Mouse (Mus musculus) cerebellum, adult 11-12 months (tissue): ENCODE measurements around the gene Rab37.
A peak's percentile ranks its signal among the peaks of the same experiment; 100 is the strongest.

Source experiments
- DNase-seq: peaks from one replicate; pipeline ENCODE4 v3.0.0; 2022

The Rab37 gene

DNA sequence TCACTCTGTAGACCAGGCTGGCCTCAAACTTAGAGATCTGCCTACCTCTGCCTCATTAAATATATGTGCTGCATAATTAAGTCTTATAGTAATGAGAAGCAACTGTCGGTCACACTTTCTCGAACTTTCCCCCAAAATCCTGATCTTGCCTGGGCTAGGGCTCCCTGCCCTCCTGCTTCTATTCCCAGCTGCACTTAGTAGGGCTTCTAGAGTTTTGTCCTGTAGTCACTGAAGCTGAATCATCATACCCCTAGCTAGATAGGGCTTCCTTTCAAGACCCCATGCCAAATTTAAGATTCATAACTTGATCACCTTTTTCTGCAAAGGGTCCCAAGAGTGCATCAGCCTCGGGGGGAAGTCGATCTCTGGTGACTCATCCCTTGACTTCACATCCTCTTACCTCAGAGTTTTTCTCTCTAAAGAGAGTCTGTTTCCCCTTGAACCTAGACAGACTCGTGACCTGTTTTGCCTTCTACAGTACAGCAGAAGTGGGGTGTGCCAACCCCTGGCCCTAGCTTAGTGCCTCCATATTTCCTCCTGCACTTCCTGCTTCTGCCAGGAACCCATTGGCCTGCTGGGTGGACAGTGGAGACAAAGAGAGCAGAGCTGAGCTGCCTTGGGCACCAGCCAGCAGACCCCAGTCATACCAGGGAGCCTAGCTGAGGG, 47.5 kb downstream of the Rab37 start:
- no peak for DNase-seq

DNA sequence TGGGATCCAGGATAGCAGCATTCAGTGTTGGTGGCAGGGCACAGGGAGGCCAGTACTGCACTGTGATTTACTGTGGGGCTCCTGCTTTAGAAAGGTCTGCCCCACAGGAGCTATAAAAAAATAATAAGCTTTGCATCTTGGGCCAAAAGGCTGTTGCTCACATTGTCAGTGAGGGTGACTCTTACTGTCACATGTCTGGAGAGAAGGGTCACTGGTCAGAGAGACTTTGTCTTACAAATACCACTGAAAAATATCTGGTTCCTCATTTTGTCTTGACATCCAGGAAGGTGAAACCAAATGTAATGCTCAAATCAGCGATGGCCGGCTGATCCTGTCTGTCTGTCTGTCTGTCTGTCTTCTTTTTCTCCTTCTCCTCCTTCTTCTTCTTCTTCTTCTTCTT, 50.7 kb downstream of the Rab37 start:
- no peak for DNase-seq

- DNase-seq: no peak
Measured at GRCm38 (mm10) chr11:115147813-115148212, 56.6 kb downstream of the Rab37 start.

GRCm38 (mm10) chr11:115150741-115151254, 59.6 kb downstream of the Rab37 start:
- DNase-seq: no peak

DNA sequence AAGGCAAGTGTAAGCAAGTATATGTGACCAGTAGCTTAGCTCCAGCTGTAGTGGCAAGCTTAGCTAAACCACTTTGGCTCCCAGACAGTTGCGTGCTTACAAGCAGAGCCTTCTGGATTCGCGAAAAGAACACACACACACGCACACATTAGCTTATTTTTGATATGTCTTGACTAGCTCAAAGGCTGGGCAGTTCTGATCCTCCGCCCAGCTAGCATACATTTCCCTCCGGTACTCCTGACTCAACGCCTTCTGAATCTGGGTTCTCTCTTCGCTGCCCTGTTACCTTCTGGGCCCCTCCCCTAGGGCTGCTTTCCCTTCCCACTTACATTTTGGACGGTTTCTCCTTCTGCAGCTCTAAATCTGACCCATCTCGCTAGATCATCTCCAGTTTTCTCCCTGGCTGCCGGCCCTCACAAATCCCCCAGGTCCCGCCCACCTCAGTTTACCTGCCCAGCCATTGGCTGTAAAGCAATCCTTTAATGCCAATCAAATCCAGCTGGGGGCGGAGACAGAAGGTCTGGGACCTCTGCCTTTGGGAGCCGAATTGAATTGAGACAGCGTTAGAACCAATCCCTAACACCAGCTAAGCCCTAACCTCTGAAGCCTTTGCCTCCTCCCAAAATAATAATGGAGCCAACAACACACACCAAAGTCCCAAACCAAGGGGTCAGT, 60.7 kb downstream of the Rab37 start:
- DNase-seq: peak; percentile 80

- DNase-seq: no peak
Measured at GRCm38 (mm10) chr11:115153088-115153487, 61.9 kb downstream of the Rab37 start.

- DNase-seq: peak; percentile 79
Measured at GRCm38 (mm10) chr11:115153699-115154292, 62.6 kb downstream of the Rab37 start.

- DNase-seq: peak; percentile 39
Measured at GRCm38 (mm10) chr11:115155053-115155634, 63.9 kb downstream of the Rab37 start.

DNA sequence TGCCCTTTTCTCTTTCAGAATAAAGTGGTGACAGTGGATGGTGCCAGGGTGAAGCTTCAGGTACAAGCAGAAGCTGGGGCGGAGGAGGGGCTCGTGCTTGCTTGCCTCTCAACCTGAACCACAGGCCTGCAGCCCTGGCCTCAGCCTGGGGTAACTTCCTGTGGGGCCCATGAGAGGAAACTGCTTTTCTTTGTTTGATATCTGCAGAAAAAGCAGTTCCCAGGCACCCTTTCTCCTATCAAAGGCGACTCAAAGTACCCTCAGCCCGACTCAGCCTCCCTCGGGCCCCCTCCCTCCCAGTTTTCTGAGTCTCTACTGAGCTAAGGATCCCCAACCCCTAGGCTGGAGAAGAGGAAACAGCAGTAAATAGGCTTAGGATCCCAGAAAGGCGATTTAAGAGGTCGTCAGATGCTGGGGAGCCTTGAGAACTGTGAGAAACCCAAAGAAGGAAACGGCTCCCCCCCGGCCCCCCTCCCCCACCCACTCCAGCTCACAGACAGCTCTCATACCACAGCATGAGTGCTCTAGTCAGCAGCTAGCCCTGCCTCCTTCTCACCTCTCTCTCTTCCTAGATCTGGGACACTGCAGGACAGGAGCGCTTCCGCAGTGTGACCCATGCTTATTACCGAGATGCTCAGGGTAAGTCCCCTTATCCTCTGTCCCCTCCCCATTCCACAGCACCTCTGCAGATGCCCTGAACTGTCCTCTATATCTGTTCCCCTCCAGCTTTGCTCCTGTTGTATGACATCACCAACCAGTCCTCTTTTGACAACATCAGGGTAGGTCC, 66.9 kb downstream of the Rab37 start:
- DNase-seq: peak; percentile 34

- peak; percentile 86 for DNase-seq
Measured at GRCm38 (mm10) chr11:115160016-115160797, 69.0 kb downstream of the Rab37 start.

GRCm38 (mm10) chr11:115160883-115161577, 69.8 kb downstream of the Rab37 start:
- peak; percentile 74 for DNase-seq

- DNase-seq: peak; percentile 36
Measured at GRCm38 (mm10) chr11:115161578-115162204, 70.5 kb downstream of the Rab37 start.

- DNase-seq: peak; percentile 27
Measured at GRCm38 (mm10) chr11:115162205-115162601, 71.0 kb downstream of the Rab37 start.

DNA sequence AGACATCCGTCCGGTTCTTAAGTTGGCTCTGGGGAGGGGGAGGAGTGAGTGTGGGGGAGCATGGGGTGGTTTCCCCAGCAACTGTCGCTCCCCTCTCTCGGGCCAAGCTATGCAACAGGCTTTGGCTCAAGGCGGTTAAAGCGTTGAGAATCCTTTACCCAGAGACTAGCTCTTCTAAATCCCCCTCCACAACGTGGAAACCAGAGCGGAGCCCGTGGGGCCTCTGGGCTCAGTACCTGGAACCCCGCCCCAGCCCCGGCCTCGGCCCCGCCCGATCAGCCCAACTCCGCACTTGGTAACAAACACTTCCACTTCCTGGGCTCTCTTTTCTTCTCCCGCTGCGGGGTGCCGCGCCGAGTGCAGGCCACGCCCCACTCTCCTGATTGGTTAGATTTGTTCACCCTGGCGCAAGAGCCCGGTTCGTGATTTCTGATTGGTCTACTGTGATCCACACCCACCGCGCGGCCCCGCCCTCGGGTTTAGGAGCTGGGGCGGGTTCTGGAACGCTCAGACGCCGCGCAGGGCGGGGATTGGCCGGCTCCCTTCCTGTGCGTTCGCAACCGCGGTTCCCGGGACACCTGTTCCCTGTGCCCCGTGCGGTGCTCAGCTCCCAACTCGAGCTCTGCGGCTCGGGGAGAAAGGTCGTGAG, 71.7 kb downstream of the Rab37 start, which contains the start of gene Slc9a3r1:
Slc9a3r1 (plus strand) TSS at position 510 of the 649 bp plus-strand sequence.
- peak; percentile 98 for DNase-seq

DNA sequence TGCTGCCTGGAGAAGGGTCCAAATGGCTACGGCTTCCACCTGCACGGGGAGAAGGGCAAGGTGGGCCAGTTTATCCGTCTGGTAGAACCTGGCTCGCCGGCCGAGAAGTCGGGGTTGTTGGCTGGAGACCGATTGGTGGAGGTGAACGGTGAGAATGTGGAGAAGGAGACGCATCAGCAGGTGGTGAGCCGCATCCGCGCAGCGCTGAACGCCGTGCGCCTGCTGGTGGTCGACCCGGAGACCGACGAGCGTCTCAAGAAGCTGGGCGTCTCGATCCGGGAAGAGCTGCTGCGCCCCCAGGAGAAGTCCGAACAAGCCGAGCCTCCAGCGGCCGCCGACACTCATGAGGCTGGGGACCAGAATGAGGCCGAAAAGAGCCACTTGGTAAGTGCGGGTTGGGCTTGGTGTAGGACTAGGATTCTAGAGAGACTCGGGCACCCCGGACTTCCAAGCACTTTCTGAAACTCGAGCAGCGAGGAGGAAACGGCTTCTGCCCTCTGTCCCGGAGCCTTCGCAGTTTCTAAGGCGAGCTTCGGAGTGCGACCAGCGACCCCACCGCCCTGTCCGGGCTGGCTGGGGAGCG, 72.4 kb downstream of the Rab37 start:
- peak; percentile 45 for DNase-seq

GRCm38 (mm10) chr11:115164341-115164975, 73.2 kb downstream of the Rab37 start:
- peak; percentile 58 for DNase-seq

GRCm38 (mm10) chr11:115164976-115165374, 73.7 kb downstream of the Rab37 start:
- DNase-seq: peak; percentile 81

DNA sequence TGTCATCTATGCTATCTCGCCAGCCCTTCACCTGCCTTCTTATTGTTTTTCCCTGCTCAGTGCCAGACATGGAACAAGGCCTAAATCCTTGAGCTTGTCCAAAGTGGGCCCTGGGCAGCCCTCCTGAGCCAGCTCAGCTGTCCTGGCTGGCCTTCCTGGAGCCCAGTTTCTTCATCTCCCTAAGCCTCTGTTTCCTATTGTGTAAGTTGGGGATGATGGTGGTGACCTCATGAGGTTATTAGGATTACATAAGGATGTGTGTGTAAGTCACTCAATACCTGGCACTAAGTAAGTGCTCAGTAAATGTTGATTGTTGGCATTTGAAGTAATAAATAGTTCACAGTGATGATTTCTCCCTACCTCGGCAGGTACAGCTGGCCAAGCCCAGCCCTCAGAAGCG, 75.5 kb downstream of the Rab37 start:
- DNase-seq: peak; percentile 25

- no peak for DNase-seq
Measured at GRCm38 (mm10) chr11:115167631-115168249, 76.5 kb downstream of the Rab37 start.
